Mouse (Mus musculus) adrenal gland, adult 18-20 months (tissue): ENCODE data around the gene Pbx3. TPM values are rescaled to one million over a fixed set of nuclear protein-coding genes. Genes with fewer than 3 reads are reported as not detected.

ENCODE experiments used
- DNase-seq, 2 experiments: peaks; one replicate each; pipeline ENCODE4 v3.0.0; 2021 to 2022; ENCODE audit warnings: low spot score in 2 of 2
- long read RNA-seq, 2 experiments: library from polyadenylated mRNA; stranded (forward); transcript quantifications; one replicate each; pipeline ENCODE4 v2.0.0; 2021
- total RNA-seq, 2 experiments: library from RNA; stranded (reverse); gene quantifications; 1 replicate in 1 of 2; 2 replicates in 1 of 2; pipeline ENCODE4 v1.2.3; 2021

The Pbx3 gene
- total RNA-seq = 10 to 100 TPM; 55.0 to 85.4 TPM
- long read RNA-seq, experiment 1, transcript Pbx3-201 (9 exons, 2,587 nt) = major isoform, 9 of 17 reads
- long read RNA-seq, experiment 1, partial matches to known transcripts = 0 of 17 reads
- long read RNA-seq, experiment 1, other reads (novel, unspliced or antisense) = 3 of 17 reads
- long read RNA-seq, experiment 2, transcript Pbx3-202 (8 exons, 2,734 nt) = minor isoform, 12 of 86 reads
- long read RNA-seq, experiment 2, transcript Pbx3-201 (9 exons, 2,587 nt) = major isoform, 43 of 86 reads
- long read RNA-seq, experiment 2, partial matches to known transcripts = 15 of 86 reads
- long read RNA-seq, experiment 2, other reads (novel, unspliced or antisense) = 14 of 86 reads

DNA sequence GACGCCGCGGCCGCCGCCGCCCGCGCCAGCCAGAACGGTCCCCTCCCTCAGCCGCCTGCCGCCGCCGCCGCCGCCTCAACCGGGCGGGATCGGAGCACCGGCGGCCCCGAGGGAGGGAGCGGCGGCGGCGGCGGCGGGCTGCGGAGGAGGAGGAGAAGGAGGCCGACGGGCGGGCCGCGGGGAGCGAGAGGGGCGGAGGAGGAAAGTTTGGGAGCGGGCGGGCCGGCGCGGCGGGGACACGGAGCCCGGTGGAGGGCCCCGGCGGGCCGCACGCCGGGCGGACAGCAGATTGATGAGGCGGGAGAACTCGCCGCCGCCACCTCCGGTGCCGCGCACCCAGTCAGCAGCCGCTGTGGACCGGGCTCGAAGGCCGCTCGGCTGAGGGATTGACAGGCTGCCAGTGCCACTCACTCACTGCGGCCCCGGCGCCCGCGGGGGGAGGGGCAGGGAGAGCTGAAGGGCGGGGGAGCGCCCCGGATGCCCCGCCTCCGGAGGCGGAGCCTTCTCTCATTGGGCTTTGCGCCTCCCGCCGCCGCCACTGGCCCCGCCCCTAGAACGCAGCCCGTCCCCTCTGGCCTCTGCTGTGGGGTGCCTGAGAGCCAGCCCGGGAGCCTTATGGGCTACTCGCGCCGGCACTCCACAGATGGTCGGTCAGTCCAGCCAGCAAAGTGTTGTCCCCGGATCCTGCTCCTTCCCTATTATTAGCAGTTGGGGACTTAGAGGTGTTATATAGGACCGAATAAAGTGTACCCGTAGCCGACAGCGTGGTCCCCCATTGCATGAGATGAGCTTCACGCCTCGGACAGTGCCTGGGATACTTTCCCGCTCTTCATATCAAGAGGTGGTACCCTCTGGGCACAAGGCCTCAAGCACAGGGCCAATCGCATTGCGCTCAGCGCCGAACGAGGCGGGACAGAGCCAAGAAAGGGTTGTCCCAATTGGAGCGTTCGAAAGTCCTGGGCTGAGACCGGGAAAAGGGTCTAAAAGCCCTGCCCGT lies at the start of gene Pbx3:
Gene Pbx3, minus strand, starts transcription at position 838 of the 997 bp plus-strand sequence.
- DNase-seq = peak; percentile 99

DNA sequence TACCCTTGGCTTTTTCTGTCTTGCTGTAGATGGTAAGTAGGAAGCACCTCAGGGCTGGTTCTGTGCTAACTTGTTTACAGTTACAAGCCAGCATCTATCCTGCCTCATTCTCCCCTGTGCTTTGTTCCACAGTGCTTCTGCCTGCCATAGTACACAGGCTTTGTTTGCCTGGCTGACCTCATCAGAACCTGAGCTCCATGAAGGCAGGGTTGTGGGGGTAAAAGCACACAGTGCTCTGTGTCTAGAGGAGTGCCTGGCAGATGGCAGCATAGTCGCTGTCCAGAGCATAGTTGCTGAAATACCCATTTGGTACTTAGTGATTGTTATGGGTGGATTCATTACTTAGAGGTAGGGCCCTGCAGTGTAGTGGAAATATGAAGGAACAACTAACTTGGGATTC lies 47.3 kb upstream of the Pbx3 start:
- DNase-seq = no peak

DNA sequence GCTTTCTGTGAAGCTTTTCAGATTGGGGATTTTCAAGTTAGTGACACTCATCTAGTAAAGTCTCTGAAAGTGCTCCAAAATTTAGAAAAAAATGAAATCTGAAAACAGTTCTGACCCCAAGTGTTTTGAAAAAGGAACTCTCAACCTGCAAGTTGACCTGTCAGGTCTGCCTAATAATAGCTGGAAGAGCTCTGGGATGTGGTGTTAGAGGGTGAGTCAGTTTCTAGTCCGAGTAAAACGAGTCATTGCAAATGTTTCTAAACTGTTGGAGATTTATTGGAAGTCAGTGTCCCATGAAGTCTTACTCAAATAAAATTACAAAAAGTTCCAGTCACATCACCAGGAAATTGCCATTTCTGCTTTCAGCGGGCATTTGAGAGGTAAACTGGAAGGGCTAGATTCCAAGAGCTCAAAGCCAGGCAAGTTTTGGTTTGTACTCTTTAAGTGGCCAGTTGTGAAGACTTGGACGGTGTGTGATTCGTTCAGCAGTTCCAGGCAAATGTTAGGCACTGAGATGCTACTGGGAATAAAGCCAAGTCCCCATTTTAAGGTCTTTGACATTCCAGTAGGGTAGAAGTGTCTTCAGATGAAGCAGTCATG lies 36.9 kb upstream of the Pbx3 start:
- no peak for DNase-seq

DNA sequence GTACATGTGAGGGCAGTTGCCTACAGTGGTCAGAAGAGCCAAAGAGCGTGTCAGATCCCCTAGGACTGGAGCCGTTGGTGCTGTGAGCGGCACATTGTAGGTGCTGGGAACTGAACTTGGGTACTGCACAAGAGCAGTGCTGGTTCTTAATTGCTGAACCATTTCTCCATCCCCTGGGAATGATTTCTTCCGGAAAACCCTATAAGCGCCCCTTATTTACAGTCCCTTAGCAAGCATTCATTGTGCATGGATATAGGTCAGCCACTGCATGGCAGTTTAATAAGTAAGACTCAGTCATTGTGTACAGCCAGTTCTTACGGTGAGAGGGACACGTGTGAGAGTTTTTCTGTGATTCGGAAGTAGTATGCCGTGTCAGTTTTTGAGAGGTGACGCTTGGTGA lies 35.4 kb upstream of the Pbx3 start:
- DNase-seq = no peak

DNA sequence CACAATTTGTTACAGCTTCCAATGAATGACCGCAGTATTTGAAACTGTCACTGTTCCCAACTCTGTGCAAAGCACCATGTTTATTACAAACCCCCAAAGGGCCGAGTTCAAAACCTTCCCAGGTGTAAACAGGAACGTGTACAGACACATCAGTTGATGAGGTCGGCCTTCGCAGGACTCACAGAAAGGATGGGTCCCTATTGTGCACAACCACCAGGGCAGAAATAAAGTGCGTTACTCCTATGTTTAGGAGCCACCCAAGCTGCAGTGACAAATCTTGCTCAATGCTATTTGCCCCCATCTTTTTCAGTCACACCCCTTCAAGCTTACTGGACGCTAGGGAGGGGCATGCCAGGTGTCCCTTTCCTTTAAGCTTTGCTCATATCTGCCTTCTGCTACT lies 34.7 kb upstream of the Pbx3 start:
- DNase-seq = no peak

DNA sequence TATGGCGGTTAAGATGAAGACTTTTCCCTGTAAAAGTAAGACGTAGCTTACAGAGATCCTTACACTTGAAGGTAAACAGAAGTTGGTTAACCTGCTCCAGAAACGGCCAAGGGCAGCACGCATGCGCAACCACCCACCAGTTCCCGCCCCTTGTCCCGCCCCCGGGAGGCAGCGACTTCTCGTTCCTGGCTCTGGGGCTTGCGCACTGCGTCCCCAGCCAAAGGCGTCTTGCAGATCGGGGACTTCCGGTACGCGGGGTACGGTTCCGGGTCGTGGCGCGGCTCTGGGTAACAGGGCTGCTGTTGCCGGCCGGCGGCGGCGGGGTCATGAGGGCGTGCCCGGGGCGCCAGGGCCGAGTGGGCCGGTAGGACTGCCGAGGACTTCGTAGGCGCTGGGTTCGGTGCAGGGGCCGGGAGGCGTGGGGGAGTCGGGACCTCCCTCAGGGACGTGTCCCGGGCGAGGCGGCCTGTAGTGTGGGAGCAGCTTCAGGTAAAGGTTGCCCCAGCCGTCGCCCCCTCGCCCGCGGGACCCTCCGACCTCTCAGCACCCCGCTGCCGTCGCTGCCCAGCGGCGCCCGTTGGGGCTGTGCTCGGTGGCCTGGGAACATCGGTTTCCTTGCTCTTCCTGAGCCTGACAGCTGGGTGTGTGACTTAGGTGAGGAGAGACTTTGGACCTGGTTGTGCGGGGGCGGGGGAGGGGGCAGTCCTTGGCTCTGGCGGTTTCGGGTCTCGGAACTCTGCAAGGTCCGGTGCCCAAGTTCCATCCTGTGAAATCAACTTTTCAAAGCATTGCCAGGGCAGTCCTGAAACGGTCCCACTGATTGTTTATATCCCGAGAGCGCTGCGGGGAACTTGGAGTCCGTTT lies 33.9 kb upstream of the Pbx3 start, which contains the start of gene Mapkap1:
Gene Mapkap1, plus strand, starts transcription at position 171 of the 864 bp plus-strand sequence.
- peak; percentile 93 to 94 for DNase-seq

DNA sequence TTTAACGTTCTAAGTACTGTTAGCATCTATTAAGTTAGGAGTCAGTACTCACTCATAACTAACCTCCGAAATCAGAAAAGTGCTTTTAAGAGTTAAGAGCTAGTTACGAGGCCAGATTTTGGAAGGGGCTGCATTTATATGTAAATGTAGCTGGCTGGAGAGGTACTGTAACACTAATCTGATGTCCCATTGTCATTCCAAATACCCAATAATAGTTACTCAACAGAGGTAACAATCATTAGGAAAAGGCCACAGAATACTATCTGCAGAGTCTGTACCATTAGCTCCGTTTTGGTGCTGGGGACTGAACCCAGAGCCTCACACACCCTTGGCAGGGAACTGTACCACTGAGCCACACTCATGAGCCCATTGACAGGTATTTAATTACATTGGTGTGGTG lies 26.6 kb upstream of the Pbx3 start:
- no peak for DNase-seq

DNA sequence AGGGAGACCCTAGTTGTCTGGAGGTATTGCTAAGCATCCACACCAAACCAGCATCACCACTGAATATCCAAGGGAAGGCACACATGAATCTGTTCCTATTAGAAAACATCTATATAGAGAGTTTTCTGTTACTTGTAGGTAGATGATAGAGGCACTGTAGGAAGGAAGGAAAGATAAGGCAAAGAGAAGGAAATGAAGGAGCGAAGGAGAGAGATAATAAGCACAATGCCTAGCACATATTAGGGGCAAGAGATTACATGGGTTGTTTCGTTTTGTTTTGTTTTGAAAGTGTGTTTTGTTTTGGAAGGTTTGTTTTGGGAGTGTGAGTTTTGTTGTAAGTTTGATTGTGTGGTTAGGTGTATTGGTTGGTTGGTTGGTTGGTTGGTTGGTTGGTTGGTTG lies 6.0 kb upstream of the Pbx3 start:
- no peak for DNase-seq

DNA sequence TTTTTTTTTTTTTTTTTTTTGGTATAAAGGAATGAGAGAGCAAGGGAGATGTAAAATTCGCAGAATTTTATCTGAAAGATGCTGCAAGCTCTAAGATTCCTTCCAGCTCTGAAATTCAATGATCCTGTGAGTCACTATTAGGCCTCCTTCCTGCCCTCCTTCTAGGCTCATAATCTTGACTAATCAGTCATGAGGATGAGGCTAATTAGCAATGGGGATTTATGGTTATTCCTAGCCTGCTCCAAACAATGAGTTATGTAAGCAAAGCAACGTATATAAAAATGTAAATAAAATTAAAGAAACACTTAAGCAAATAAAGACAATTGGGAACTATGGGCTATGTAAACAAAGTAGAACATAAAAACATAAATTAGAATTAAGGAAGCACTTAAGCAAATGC lies 1.4 kb upstream of the Pbx3 start:
- no peak for DNase-seq

DNA sequence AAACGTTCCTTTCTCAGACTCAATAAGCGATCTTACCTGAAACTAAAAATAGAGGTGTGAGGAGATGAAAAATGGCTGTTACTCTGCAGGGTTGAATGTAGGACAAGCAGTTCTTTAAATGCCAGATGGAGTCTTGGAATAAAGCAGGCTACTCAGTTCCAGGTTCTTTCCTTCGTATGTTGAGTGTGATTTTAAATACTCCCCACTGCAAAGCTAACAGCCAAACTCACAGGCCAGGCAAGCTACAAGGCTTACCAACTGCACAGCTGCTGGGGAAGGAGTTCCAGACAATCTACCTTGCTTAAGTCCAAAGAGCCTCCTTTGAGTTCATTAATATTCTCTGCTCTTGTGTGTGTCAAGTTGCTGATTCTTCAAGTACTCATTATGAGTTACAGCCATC lies 944 bp upstream of the Pbx3 start:
- no peak for DNase-seq

DNA sequence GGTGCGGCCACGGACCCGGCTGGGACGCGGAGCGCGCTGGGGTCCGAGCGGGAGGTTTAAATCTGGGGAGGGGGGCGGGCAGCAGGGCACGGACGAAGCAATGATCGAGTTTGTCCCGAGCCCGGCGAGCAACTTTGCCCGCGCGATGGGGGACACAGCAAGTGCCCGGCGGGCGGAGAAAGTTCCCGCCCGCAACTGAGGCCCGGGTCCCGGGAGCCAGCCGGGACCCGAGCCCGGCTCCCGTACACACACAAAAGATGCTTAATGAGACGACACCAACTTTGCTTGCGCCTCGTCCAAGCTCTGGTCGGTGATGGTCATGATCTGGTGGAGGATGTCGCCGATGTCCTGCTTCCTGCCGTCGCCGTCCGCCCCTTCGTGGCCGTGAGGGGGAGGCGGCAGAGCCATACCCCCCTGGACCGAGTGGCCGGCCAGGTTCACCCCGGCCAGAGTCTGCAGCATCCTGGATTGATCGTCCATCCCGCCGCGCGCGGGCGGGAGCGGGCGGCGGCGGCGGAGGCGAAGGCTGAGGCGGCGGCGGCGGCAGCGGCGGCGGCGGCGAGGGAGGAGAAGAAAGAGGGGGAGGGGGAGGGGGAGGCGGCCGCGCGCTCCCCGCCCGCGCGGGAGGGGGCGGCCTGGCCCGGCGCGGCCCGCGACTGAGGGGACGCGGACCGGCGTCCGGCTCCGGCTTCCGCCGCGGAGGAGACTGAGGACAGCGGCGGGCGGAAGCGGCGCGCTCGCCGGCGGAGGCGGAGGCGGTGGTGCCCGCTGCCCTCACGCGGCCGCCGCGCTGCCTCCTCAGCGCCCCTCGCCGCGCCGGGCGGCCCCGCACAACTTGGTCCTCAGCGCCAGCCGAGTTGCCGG lies 1.3 kb downstream of the Pbx3 start:
- peak; percentile 62 to 69 for DNase-seq

DNA sequence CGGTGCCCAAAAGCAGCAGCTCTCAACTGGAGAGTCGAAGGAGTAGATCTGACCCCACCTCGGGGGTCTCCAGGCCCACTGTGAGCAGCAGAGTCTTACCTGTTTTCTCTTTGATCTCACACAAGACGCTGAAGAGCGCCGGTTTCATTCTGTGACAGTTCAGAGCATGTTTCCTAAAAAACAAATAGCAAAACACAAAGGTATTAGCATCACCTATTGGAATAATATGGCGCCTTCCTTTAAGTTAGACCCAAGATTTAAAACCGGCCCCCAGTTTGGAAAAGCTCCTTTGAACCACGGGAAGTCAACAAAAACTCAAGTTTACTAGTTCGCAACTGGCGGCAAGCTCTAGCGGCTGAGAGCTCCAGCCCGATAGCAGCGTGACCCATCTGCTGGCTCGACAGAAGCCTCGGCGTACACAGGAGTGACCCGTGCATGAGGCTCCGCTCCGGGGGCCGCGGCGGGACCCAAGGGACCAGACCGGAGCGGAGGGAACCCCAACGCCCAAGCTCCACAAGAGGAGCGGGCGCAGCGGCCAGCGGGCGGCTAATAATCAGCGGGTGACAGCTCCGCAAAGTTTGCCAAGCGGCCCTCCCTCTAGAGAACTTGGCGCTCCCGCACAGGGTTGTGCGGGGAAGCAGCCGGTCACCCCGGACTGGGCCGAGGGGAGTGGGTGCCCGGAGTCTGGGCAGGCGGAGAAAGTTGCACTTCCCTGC lies 2.1 kb downstream of the Pbx3 start:
- peak; percentile 48 to 52 for DNase-seq

DNA sequence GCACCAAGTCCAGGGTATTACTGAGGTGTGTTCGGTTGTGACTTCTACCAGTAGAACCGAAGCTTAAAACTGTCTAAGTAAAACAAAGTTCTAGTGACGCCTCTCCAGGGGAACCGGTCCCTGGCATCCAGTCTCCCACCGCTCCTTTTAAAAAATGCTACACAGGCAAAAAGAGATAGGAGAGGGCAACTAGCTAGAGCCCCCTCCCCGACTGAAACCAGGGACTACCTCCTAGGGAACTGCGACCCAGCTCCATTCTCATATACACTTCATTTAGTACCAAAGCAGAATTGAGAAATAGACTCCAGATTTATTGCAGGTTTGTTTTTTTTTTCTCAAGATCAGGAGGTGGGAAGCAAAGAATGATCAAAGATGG lies 2.6 kb downstream of the Pbx3 start:
- DNase-seq = no peak

DNA sequence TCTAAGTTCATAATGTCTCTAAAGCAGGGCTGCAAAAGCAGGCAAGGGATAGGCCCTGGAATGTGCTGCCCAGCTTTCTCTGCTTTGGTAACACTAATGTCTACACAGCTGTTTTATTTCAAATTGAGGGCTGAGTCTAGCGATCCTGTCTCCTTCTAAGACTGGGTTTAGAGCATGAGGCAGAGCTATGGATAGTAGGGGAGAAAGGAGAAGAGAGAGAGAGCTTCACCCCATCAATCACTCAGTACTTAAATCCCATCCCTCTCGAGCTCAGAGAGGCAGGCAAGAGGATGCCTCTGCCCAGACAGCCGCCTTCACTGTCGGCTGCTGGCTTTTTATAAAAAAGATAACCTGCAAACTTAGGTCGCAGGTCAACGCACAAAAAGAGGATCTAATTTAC lies 4.5 kb downstream of the Pbx3 start:
- DNase-seq = peak in 1 of 2 experiments; percentile 32

DNA sequence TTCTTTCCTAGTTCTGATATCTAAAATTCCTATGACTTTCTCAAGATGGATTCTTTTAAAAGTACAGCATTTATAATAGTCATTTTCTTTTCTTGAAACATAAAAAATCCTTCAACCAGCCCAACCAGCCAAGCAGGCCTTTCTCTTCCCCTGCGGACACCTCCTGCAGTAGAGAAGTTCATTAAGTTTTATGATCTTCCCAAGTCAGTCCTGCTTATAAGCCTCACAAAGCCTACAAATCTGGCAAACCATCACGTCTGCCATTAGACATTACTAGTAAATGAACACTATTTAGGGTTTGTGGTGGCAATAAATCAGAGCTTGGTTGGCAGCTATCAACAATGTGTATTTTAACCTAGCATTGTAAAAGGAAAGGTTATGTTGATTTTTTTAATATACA lies 5.9 kb downstream of the Pbx3 start:
- DNase-seq = no peak

DNA sequence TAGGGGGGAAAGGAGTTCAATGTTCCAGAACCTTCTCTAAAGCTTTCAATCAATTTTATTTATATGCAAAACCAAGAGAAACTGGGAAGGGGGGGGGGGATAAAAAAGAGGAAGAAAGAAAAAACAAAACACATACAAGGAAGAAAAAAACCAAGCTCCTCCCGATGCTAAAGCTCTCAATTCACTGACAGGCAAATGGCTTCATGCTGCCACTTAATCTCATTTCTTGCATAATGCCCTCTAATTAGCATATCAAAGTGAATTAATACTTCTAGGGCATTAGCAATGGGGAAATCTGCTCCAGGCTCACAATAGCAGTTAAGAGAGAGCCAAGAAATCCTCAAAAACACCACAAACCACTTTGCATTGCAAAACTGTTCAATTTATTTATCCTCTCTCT lies 9.3 kb downstream of the Pbx3 start:
- no peak for DNase-seq

DNA sequence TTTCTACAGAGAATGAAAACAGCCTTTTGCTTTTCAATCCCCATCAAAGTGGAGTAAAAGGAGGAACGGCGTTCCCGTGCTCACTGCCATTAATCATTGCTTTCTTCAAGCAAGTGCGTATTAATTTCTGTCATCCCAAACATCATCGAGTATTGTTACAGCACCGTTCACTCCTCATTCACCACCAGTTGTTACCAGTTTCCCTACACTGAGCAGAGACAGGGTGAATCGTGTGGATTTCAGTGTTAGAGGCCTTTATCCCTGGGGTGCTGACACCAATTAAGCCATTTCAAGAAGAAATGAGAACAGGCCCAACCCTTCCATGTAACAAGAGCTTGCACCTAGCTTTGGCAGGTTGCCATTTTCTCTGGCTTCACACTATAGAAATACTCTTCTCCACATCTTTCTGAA lies 17.1 kb downstream of the Pbx3 start:
- DNase-seq = peak in 1 of 2 experiments; percentile 22

DNA sequence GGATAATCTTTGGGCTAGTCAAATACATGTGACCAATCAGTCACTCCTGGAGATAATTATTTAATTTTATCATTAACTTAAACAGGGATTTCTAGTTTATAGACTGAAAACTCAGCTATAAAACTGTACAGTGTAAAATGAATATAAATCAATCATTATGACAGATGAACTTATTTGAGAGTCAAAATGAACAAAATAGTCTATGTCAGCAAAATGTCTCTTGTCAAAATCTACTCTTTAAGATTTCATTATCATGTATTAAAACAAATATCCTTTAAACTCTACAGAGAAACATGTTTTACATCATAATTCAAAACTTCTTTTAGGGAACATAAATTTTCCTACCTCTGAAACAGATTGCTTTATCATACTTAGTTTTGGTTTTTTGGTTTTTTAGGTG lies 20.9 kb downstream of the Pbx3 start:
- no peak for DNase-seq

DNA sequence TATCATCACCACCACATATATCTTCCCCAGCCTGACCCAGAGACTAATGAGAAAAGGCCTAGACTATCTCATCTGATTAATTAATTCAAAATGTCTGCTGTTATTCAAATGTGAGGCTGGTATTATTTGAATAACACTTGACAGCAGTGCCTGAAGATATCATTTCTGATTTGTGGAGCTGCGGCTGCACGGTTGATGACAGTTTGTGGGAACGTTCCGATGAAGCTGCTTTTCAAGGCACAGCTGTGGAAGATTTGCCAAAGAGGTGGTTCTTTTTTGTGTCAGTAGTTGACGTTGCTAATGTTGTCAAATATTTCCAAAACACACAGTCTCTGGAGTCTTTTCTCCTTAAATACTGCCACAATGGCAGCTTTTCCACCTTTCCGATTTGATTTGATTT lies 25.8 kb downstream of the Pbx3 start:
- no peak for DNase-seq
